Comparison of ENCODE assay signal across 14 mouse cellular contexts in the genomic region with DNA sequence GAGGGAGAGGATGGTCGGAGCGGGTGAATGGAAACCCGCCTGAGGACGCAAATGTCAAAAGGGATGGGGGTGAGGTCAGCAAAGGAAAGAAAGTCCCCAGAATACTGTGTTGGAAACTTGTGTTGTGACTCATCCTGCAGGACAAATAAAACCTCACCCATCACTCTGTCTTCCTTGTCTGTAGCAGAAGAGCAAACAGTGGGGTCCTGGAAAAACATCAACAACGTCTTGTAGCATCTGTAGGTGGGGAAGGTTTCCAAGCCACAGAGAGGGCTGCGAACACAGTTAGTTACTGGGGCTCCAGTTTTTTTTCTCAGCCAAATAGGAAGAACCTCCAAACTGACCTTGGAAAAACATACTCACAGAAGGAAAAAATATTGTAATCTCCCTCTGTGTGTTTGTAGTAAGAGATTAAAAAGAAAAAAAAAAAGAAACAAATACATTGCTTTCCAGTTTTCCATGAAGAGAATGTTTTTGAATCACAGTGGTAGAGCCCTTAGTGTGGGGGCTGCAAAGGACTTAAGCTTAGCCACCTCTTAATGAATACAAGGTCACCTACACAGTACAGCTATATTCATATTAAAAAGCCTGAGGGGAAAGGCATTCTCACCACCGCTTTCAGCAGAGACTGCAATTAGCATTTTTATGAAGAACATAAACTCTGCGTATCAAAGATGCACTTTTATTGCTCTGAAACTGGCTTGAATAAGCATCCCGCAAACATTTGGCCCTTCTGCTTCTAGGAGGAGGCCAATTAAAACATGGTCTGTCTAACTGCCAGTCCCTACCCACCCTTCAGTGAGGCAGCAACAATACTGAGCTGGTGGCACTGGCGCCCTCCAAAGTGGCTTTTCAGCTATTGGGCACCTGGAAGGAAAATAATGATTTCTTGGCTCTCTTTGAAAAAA.
A peak's percentile ranks its signal among the peaks of the same experiment; 100 is the strongest.
DNase-seq lines count a peak whose midpoint lies in the region; ATAC-seq lines count a peak whose summit lies in the region.
"Had no signal": no experiment of that assay in that cellular context is flagged by ENCODE, and none has a peak within 500 bp of the region (broad histone marks: within the 10 kb centered on the region; RNA-seq: fewer than 3 reads in every experiment).

No protein-coding gene starts in this region.

- no peak overlapping the region for H3K9ac ChIP-seq in heart, embryonic 11.5 days (ENCODE audit: low read depth, low read length)
- no peak overlapping the region for H3K9ac ChIP-seq in forebrain, embryonic 16.5 days (replicated peaks; ENCODE audit: low read depth, low read length)
- H3K9ac ChIP-seq: liver, embryonic 12.5 days; lung, embryonic 15.5 days had no signal

- DNase-seq in cerebellum, postnatal 14 days, result peak; percentile 65 to 76
- DNase-seq in cerebellum, adult 9-11 months, result no peak
- DNase-seq in heart, adult 18-20 months, result peak; percentile 60 to 69
- peak; percentile 48 for DNase-seq in left cerebral cortex, postnatal 4 days
- DNase-seq in left cerebral cortex, adult 9 months (ENCODE audit: low spot score in 2 of 2), result no peak
- DNase-seq in liver, result no peak
- DNase-seq: adrenal gland, postnatal 25 days; heart, postnatal 4 days; thymus, postnatal 36 days had no signal

- no peak overlapping the region for H3K4me2 ChIP-seq in heart, embryonic 11.5 days
- H3K4me2 ChIP-seq in forebrain, embryonic 16.5 days (ENCODE audit: low read length), result no peak overlapping the region
- H3K4me2 ChIP-seq: liver, embryonic 12.5 days; lung, embryonic 15.5 days had no signal

- no peaks in the 10 kb centered on the region for H3K27me3 ChIP-seq in heart, embryonic 11.5 days (ENCODE audit: control insufficient read depth, insufficient read depth, low read length)
- no peaks in the 10 kb centered on the region for H3K27me3 ChIP-seq in forebrain, embryonic 16.5 days (replicated peaks; ENCODE audit: control insufficient read depth, insufficient read depth, low read length)
- H3K27me3 ChIP-seq: liver, embryonic 12.5 days; lung, embryonic 15.5 days had no signal

- H3K36me3 ChIP-seq in heart, embryonic 11.5 days (ENCODE audit: control insufficient read depth, insufficient read depth, low read length), result no peaks in the 10 kb centered on the region
- no peaks in the 10 kb centered on the region for H3K36me3 ChIP-seq in forebrain, embryonic 16.5 days (ENCODE audit: control insufficient read depth, insufficient read depth)
- H3K36me3 ChIP-seq: liver, embryonic 12.5 days; lung, embryonic 15.5 days had no signal

- no peaks in the 10 kb centered on the region for H3K4me1 ChIP-seq in heart, embryonic 11.5 days (ENCODE audit: control insufficient read depth, insufficient read depth, low read length)
- peaks cover 11% of the 10 kb centered on the region for H3K4me1 ChIP-seq in forebrain, embryonic 16.5 days (replicated peaks; ENCODE audit: control insufficient read depth, insufficient read depth, low read length)
- H3K4me1 ChIP-seq: liver, embryonic 12.5 days; lung, embryonic 15.5 days had no signal

- H3K27ac ChIP-seq in heart, embryonic 11.5 days (ENCODE audit: low read depth, low read length), result no peak overlapping the region
- peak overlapping the region; percentile 49 for H3K27ac ChIP-seq in forebrain, embryonic 16.5 days (ENCODE audit: low read length)
- H3K27ac ChIP-seq: liver, embryonic 12.5 days; lung, embryonic 15.5 days; stomach, postnatal 0 days had no signal

- intact Hi-C loops in left cerebral cortex, postnatal 4 days (cut with DNase I), result no loop called here

- 71% methylated on average over 10 of the region's 10 CpGs for WGBS in heart, embryonic 11.5 days (ENCODE audit: insufficient replicate concordance)
- WGBS in forebrain, embryonic 16.5 days, result 48% methylated on average over 10 of the region's 10 CpGs

- no peak for ATAC-seq in heart, embryonic 11.5 days (replicated peaks; ENCODE audit: insufficient number of reproducible peaks, low FRiP score, low TSS enrichment)
- peak; percentile 81 for ATAC-seq in forebrain, embryonic 16.5 days
- ATAC-seq: liver, embryonic 12.5 days had no signal

- H3K4me3 ChIP-seq in heart, embryonic 11.5 days (ENCODE audit: low read depth, low read length), result no peak overlapping the region
- H3K4me3 ChIP-seq in forebrain, embryonic 16.5 days (replicated peaks; ENCODE audit: low read length), result no peak overlapping the region
- H3K4me3 ChIP-seq: liver, embryonic 12.5 days; lung, embryonic 15.5 days had no signal

- H3K9me3 ChIP-seq in heart, embryonic 11.5 days (replicated peaks; ENCODE audit: control insufficient read depth, low read length), result no peaks in the 10 kb centered on the region
- no peaks in the 10 kb centered on the region for H3K9me3 ChIP-seq in forebrain, embryonic 16.5 days (ENCODE audit: control insufficient read depth, low read length)
- H3K9me3 ChIP-seq: liver, embryonic 12.5 days; lung, embryonic 15.5 days had no signal

Comparison
In these comparisons a context has a peak if more than half of its experiments do, and no peak if none do; other contexts are left out.
1. DNase-seq: peak in cerebellum, postnatal 14 days (2 of 2), heart, adult 18-20 months (2 of 2) and left cerebral cortex, postnatal 4 days (single experiment); none in cerebellum, adult 9-11 months (single experiment), left cerebral cortex, adult 9 months (0 of 2) and liver (single experiment).